Mouse (Mus musculus) ES-CJ7 (cell line): ENCODE data around the gene Chrd.

Experiments used
- DNase-seq: peaks from one replicate; pipeline ENCODE4 v3.0.0; 2011; ENCODE audit warnings: low read depth, low spot score

Gene Chrd

DNA sequence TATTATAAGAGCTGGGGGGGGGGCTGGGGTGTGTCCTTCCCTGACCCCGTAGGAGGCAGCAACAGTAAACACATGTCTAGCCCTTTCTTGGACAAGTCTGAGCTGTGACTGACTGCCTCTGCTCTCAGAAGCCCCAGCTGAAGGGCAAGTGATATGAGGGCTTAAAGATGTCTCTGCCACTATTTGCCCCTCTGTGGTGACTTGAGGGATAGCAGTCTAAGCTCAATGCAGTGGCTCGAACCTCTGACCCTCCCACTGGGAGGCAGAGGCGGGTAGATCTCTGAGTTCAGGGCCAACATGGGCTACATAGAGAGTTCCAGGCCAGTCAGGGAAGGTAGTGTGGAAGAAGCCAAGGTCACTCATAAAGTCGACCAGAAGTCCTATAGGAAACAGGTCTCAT, 22.1 kb upstream of the Chrd start:
- DNase-seq, result no peak

DNA sequence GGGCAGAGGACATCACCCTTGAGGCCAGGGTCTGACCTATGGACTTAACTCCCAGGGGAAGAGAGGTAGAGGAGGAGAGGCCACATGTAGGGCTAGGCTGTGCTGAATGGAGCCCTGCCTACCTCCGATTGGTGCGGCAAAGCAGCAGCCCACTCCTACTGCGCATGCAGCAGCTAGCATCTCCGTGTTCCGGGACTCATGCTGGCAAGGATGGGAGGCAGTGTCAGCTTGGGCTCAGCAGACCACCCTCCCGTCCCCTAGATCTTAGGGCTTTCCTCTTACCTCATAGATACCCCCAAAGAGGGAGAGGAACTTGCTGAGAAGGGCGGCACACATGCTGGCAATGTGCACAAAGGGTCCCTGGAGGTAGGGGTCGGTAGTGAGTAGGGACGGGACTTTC, 20.7 kb upstream of the Chrd start:
- no peak for DNase-seq

DNA sequence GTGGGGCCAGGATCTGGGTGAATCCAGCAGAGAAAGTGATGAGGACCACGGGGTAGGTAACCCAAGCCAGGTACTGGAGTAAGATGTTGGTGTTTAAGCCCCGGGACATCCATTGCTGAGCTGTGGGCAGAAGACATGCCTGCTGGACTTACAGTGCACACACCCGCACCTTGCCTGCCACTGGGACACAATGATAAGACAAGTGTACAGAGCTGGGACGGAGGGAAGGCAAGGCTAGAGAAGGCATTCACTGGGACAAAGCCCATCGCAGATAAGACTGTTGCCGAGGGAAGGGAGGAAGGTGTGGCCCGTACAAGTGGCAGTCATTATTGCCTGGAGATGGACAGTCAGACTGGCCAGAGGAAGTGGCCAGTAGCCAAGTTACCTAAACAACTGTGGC, 20.0 kb upstream of the Chrd start:
- DNase-seq, result no peak

GRCm38 (mm10) chr16:20714307-20715080, 18.4 kb upstream of the Chrd start:
- peak; percentile 78 for DNase-seq

- no peak for DNase-seq
Observed at GRCm38 (mm10) chr16:20715161-20715560, 17.8 kb upstream of the Chrd start.

GRCm38 (mm10) chr16:20715566-20715965, 17.4 kb upstream of the Chrd start:
- DNase-seq, result no peak

GRCm38 (mm10) chr16:20715976-20716840, 16.7 kb upstream of the Chrd start:
- peak; percentile 82 for DNase-seq

DNA sequence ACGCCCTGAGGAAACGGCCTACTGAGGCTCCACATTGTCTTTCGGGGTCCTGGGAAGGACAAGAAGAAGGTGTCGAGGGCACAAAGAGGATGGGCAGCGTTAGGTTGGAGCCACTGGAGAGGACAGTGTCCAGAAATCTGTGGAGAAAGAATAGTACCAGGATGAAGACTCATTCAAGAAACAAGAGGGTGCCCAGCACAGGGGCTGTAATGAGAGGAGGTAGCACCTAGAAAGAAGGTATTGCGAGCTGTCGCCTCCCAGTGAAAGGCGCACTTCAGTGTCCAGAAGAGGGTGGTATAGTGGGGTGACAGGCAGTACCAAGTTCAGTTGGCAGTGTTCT, 16.1 kb upstream of the Chrd start:
- DNase-seq, result no peak

DNA sequence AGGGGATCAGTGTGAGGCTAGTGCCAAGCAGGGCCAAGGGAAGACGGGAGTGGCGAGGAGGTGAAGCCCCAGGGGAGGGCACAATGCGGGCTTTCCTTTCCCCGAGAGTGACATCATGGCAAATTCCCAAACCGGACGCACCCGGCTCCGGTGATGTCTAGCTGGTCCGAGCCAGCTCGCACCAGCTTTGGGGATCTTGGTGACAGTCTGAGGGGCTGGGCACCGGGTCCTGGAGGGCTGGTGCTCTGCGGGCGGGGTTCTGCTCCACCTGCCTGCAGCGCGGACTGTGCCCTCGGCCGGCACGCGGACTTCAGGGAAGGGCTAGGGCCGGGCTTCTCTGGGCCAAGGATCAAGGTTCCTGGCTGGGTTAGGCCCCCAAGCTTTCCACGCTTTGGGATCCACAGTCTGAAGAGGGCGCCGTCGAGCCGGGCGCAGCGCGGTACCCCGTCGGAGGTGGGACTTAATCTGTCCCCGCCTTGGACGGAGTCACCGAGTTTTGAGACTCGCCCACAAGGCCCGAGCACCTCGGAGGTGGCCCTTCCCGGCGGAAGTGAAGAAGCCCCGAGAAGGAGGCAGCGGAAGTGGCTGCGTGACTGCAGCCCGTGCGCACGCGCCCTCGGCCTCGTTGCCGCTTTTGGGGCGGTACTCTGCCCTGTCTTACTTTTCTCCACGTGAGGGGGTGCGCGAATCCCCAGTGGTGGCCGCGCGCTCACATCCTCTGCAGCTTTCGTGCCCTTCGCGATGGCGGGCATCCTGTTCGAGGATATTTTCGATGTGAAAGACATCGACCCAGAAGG, 15.5 kb upstream of the Chrd start, which contains the start of the genes Polr2h and Clcn2:
Gene Polr2h (plus strand): TSS at position 485 of the 797 bp plus-strand sequence.
Gene Clcn2 (minus strand): TSS at position 566 of the 797 bp plus-strand sequence.
- peak; percentile 98 for DNase-seq

DNA sequence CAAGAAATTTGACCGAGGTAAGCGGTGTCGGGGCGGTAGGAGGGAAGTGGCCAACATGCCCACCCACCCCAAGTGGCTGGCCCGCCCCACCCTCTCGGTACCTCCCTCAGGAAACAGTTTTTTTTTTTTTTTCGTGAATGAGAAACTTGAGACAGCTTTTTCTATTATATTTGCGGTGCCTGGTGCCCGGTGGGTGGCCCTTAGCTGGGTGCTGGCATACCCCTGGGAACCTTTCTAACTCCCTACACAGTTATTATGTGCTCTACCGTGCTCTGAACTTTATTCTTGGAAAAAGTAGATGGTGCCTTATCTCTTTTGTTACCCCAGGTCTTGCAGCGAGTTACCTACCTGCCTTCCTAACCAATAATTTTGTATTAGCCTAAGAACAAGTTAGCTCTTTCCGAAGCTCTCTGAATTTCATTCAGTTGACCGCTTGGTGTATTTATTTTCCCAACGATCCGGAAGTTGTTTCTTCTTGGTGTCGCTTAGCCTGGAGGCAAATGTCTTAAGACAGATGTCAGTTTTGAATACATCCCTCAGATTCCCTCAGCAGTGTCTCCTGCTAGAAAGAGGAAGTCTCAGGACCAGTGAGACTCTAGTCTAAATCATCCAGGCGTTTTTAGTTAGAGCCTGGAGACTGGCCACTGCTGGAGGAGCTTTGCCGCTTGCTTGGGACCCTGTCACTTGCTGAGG, 14.8 kb upstream of the Chrd start:
- DNase-seq, result no peak

DNA sequence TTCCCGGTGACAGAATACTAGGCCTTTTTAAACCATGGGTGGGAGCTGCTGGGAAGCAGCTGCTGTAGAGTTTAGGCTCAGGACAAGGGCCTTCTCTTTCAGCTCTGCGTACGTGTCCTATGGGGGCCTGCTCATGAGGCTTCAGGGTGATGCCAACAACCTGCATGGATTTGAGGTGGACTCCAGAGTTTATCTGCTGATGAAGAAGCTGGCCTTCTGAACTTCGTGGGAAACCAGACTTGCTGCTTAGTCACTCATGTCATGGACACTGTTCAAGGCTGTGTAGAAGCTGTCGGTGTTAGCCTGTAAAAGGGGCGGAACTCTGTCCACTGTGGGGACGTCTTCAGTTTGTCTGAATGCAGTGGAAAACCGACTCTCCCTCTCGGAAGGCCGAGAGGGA, 11.1 kb upstream of the Chrd start:
- no peak for DNase-seq

- no peak for DNase-seq
Observed at GRCm38 (mm10) chr16:20722736-20723135, 10.2 kb upstream of the Chrd start.

DNA sequence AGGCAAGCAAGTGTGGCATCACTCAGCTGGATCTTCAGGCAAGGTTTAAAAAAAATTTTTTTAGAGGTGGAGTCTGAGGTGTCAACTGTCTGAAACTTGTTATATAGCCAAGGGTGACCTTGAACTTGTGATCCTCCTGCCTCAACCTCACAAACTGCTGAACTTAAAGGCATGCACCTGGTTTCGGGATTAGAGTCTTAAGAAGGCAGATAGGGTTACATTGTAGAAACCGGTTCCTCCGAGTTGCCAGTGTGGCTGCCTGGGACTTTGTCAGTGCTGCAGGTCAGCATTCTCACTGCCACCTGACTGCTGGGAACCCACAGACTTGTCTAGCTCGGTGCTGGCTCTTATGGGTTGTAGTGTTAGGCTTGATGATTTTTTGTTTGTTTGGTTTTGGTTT, 9.7 kb upstream of the Chrd start:
- no peak for DNase-seq

GRCm38 (mm10) chr16:20724338-20724748, 8.6 kb upstream of the Chrd start:
- peak; percentile 88 for DNase-seq

- no peak for DNase-seq
Observed at GRCm38 (mm10) chr16:20725321-20725720, 7.6 kb upstream of the Chrd start.

DNA sequence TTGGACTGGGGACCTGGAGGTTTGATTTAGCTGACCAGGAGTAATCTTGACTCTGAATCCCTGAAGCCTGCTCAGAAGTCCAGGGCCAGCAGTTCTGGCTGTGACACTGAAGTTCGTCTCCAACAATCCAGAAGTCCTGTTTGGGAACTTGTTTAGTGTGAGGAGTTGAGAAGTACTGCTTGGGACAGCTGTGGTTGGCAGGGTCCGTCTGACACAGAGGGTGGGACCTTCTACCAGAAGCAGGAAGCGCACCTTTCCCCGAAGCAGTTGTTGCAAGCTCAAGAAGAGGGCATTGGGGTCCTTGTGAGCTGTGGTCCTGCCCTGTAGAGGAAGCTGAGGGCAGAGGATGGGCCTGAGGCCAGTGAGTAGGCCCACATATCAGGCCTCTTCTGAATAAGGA, 7.2 kb upstream of the Chrd start:
- DNase-seq, result no peak

DNA sequence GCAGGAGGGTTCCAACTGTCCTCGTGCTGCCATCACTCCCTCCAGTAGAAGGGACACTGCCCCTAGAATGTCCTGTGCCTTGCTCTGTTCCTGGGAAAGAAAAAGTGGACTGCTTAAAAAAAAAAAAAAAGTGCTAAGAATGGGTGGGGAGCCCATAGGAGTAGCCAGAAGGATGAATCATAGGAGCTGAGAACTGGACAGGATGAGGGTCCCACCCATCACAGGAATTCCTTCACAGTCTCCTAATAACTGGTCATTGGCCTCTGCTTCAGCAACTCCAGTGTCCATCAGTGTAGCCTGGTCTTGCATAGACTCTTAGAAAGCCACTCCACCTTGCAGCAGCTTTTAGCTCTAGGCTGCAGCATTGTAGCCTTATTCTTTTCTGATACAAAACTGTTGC, 6.5 kb upstream of the Chrd start:
- DNase-seq, result no peak

GRCm38 (mm10) chr16:20730293-20730711, 2.6 kb upstream of the Chrd start:
- peak; percentile 78 for DNase-seq

DNA sequence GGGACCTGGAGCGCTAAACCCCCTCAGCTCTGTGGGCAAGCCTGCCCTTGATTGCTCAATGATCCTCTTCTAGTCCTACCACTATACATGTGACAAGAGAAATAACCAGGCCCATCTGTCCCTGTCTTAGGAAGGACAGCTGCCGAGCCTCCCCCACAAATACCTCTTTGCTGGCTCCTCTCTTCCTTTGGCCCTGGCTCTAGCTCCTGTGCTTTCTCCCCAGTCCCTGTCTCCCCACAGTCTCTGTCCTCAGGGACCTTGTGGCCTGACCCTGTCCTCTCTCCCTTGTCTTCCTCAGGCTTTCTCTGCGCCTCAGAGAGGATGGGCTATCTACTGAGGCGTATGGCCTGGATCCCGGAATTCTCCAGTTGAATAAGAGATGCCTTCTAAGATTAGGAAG, 1.2 kb upstream of the Chrd start:
- DNase-seq, result no peak

GRCm38 (mm10) chr16:20732251-20732924, 539 bp upstream of the Chrd start:
- DNase-seq, result no peak
